Mouse (Mus musculus): ENCODE measurements at regions not wholly inside any gene's neighbourhood (a gene's known extent, or its start where the extent isn't known, plus 50 kb on each side); places are given as distances from the start of the nearest gene placed in this dataset.

DNA sequence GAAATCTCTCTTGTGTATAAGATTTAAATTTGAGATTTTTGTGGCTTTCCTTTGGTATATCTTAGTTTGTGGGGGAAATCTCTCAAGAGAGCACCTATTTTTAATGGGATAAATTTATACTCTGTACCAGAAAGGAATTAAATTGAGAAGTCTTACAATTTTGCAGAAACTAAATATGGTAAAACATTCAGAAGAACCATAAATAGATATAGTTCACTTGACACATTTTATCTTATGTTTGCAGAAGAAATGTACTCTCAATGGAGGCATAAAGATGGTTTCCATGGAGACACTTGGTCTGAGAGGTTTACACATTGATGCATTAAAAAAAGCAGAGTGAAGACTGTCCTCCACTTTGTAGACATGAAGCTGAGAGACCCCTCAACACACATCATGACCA is 86.9 kb downstream of the Ndufa10 start:
- no peak for DNase-seq (ENCODE audit: low read depth, low spot score)
- Histone ChIP-seq H3K4me3 (ENCODE audit: control insufficient read depth in 1 of 2, insufficient read depth in 1 of 2, low read depth in 2 of 2, low read length in 2 of 2) (no peak overlapping the region), H3K9me3 (replicated peaks; ENCODE audit: insufficient read depth, low read length) (no peaks in the 10 kb centered on the region), H3K4me1 (ENCODE audit: control insufficient read depth in 1 of 2, insufficient read depth in 2 of 2, low read length in 2 of 2) (no peaks in the 10 kb centered on the region), H3K79me2 (ENCODE audit: control insufficient read depth, insufficient read depth, low read length, poor library complexity) (no peaks in the 10 kb centered on the region), H3K27me3 (ENCODE audit: control insufficient read depth in 1 of 2, insufficient read depth in 2 of 2, low read length in 2 of 2) (no peaks in the 10 kb centered on the region), H3K36me3 (ENCODE audit: control insufficient read depth in 1 of 2, insufficient read depth in 2 of 2, low read length in 2 of 2) (no peaks in the 10 kb centered on the region), H3K9ac (ENCODE audit: control insufficient read depth, low read depth, low read length, poor library complexity, severe bottlenecking) (no peak overlapping the region), H3K27ac (ENCODE audit: control insufficient read depth, low read depth, low read length) (no peak overlapping the region)
- TF ChIP-seq CTCF (IDR thresholded peaks at IDR 0.05 in 2 of 3, conservative IDR thresholded peaks at IDR 0.05 in 1 of 3; ENCODE audit: control insufficient read depth in 1 of 3, insufficient read depth in 1 of 3, low read depth in 2 of 3, low read length in 3 of 3, poor library complexity in 1 of 3, severe bottlenecking in 1 of 3) (no peak), MYB (IDR thresholded peaks at IDR 0.05; ENCODE audit: low read depth, low read length) (no peak), ETS1 (IDR thresholded peaks at IDR 0.05; ENCODE audit: low read depth, low read length) (no peak), SMC3 (IDR thresholded peaks at IDR 0.05; ENCODE audit: low read depth, low read length) (no peak), POLR2AphosphoS5 (IDR thresholded peaks at IDR 0.05; ENCODE audit: borderline replicate concordance, low read depth, low read length) (no peak), TAL1 (IDR thresholded peaks at IDR 0.05; ENCODE audit: low read length) (no peak), MXI1 (IDR thresholded peaks at IDR 0.05; ENCODE audit: low read depth, low read length) (no peak), TCF12 (IDR thresholded peaks at IDR 0.05; ENCODE audit: low read depth, low read length) (no peak), UBTF (IDR thresholded peaks at IDR 0.05; ENCODE audit: borderline replicate concordance, insufficient read depth, low read depth, low read length) (no peak), MYC (IDR thresholded peaks at IDR 0.05; ENCODE audit: low read depth, low read length) (no peak), JUND (IDR thresholded peaks at IDR 0.05; ENCODE audit: low read depth, low read length) (no peak), MAZ (IDR thresholded peaks at IDR 0.05; ENCODE audit: low read depth, low read length) (no peak), NRF1 (IDR thresholded peaks at IDR 0.05; ENCODE audit: insufficient read depth, low read depth, low read length, poor library complexity, severe bottlenecking) (no peak), HCFC1 (IDR thresholded peaks at IDR 0.05; ENCODE audit: low read depth, low read length) (no peak), ZKSCAN1 (IDR thresholded peaks at IDR 0.05; ENCODE audit: low read depth, low read length) (no peak), ELF1 (IDR thresholded peaks at IDR 0.05; ENCODE audit: low read depth, low read length) (no peak), NELFE (IDR thresholded peaks at IDR 0.05; ENCODE audit: low read depth, low read length) (no peak), RCOR1 (IDR thresholded peaks at IDR 0.05; ENCODE audit: low read depth, low read length) (no peak), TBP (IDR thresholded peaks at IDR 0.05; ENCODE audit: low read depth, low read length) (no peak)

GRCm38 (mm10) chr1:92384945-92385344 is 88.7 kb downstream of the Ndufa10 start:
- Histone ChIP-seq H3K79me2 (ENCODE audit: control insufficient read depth, insufficient read depth, low read length, poor library complexity) (no peaks in the 10 kb centered on the region), H3K4me1 (ENCODE audit: control insufficient read depth in 1 of 2, insufficient read depth in 2 of 2, low read length in 2 of 2) (no peaks in the 10 kb centered on the region), H3K9me3 (replicated peaks; ENCODE audit: insufficient read depth, low read length) (no peaks in the 10 kb centered on the region), H3K9ac (ENCODE audit: control insufficient read depth, low read depth, low read length, poor library complexity, severe bottlenecking) (no peak overlapping the region), H3K36me3 (ENCODE audit: control insufficient read depth in 1 of 2, insufficient read depth in 2 of 2, low read length in 2 of 2) (no peaks in the 10 kb centered on the region), H3K4me3 (ENCODE audit: control insufficient read depth in 1 of 2, insufficient read depth in 1 of 2, low read depth in 2 of 2, low read length in 2 of 2) (no peak overlapping the region), H3K27ac (ENCODE audit: control insufficient read depth, low read depth, low read length) (no peak overlapping the region), H3K27me3 (ENCODE audit: control insufficient read depth in 1 of 2, insufficient read depth in 2 of 2, low read length in 2 of 2) (no peaks in the 10 kb centered on the region)
- TF ChIP-seq MYB (IDR thresholded peaks at IDR 0.05; ENCODE audit: low read depth, low read length) (no peak), MXI1 (IDR thresholded peaks at IDR 0.05; ENCODE audit: low read depth, low read length) (no peak), CHD2 (IDR thresholded peaks at IDR 0.05; ENCODE audit: low read length) (no peak), MYC (IDR thresholded peaks at IDR 0.05; ENCODE audit: low read depth, low read length) (no peak), ZNF384 (IDR thresholded peaks at IDR 0.05; ENCODE audit: low read depth, low read length) (no peak), TAL1 (IDR thresholded peaks at IDR 0.05; ENCODE audit: low read length) (no peak), MAFK (IDR thresholded peaks at IDR 0.05; ENCODE audit: borderline replicate concordance, low read depth, low read length) (no peak), USF2 (IDR thresholded peaks at IDR 0.05; ENCODE audit: borderline replicate concordance in 1 of 2, insufficient read depth in 1 of 2, low read depth in 1 of 2, low read length in 2 of 2) (no peak), RAD21 (IDR thresholded peaks at IDR 0.05; ENCODE audit: low read depth, low read length) (no peak), NELFE (IDR thresholded peaks at IDR 0.05; ENCODE audit: low read depth, low read length) (no peak), USF1 (IDR thresholded peaks at IDR 0.05; ENCODE audit: low read depth, low read length) (no peak), SMC3 (IDR thresholded peaks at IDR 0.05; ENCODE audit: low read depth, low read length) (no peak), MAX (IDR thresholded peaks at IDR 0.05; ENCODE audit: low read length) (no peak), CHD1 (IDR thresholded peaks at IDR 0.05; ENCODE audit: low read depth, low read length) (no peak), BHLHE40 (IDR thresholded peaks at IDR 0.05; ENCODE audit: borderline replicate concordance, low read depth, low read length) (no peak)
- no peak for DNase-seq (ENCODE audit: low read depth, low spot score)
